Mouse (Mus musculus): Measurements from ENCODE around the gene Syt15.

DNA sequence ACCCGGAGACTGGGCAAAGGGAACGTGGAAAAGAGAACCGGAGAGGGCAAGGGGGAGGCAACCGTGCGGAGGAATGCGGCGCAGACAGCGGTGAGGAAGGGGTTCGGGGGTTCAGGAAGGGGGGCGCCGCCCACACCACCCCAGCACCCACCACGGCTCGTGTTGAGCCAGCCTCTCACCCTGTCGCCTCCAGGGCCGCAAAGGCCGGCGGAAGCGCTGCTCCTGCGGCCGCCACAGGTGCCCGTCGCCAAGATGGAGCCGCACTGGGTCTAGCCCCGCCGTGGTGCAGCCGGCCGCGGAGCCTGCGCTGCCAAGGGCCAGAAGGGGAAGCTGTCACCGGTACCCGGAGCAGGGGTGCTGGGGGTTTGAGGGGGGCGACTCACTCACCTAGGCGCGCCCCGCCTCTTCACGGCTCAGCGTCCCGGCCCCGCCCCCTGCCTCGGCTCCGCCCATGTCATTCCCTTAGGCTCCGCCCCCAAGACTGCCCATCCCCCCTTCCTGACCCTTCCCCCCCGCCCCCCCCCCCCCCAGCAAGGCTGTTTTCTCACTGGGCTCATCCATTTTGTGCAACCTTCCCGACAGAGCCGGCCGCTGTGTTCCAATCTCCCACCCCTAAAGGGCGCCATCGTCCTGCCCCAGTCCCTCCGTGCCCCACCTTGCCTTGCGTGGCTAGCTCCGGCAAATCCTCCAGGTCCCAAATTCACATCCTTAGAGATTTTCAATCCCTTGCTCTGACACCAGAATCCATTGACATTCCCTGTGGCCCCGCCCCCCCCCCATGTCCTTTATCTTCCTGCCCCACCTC lies 18.0 kb upstream of the Syt15 start, which contains the start of gene Gprin2:
- TF ChIP-seq CTCF (IDR thresholded peaks at IDR 0.05) (peak; percentile 16), EP300 (IDR thresholded peaks at IDR 0.05) (no peak)
